Mouse (Mus musculus): Measurements from ENCODE around the gene Ubr4.

GRCm38 (mm10) chr4:139477983-139478382 is 125.6 kb downstream of the Ubr4 start:
- TF ChIP-seq POLR2A (IDR thresholded peaks at IDR 0.05; ENCODE audit: borderline replicate concordance, extremely low read depth, low read depth, low read length) (no peak), CTCF (IDR thresholded peaks at IDR 0.05; ENCODE audit: insufficient read depth, low read length) (no peak)
